In the genomic region with DNA sequence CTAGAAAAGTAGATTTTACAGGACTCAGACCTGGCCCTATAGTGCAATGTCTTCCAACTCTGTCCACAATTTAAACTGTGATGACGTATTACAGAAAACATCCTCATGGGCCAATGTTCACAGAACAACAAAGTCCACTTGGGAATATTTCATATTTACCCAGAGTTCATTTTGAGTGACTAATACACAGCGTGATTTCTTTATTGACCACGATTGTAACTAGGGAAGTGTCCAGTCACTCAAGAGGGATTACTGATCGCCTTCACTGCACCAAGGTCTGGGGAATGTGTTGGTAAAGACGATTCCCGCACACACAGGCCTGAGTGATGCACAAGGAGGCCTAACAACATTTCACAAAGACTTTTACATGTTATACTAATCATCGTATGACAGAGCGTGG, we compare ENCODE assay signal across 25 mouse cellular contexts.
"Had no signal": no experiment of that assay in that cellular context is flagged by ENCODE, and none has a peak within 500 bp of the region (broad histone marks: within the 10 kb centered on the region; RNA-seq: fewer than 3 reads in every experiment).

No protein-coding gene starts in this region.

- H3K27ac ChIP-seq: heart, embryonic 13.5 days; heart, embryonic 15.5 days; hindbrain, embryonic 13.5 days; hindbrain, embryonic 15.5 days; hindbrain, postnatal 0 days; kidney, embryonic 15.5 days; kidney, postnatal 0 days; left cerebral cortex, adult 2 months; limb, embryonic 10.5 days; limb, embryonic 12.5 days; liver, embryonic 13.5 days had no signal

- DNase-seq: gastrocnemius, postnatal 14 days; gastrocnemius, postnatal 36 days; heart, adult 18-20 months; heart, postnatal 14 days; heart, postnatal 36 days; kidney, adult 11 months; kidney, adult 2 months; kidney, adult 9 months; kidney, postnatal 14 days; kidney, postnatal 36 days; layer of hippocampus, adult 9-11 months; liver; liver, embryonic 13.5 days had no signal

- H3K4me3 ChIP-seq: heart, embryonic 13.5 days; heart, embryonic 15.5 days; hindbrain, embryonic 13.5 days; hindbrain, embryonic 15.5 days; kidney, embryonic 15.5 days; left cerebral cortex, adult 2 months; limb, embryonic 10.5 days; limb, embryonic 12.5 days; liver, embryonic 13.5 days had no signal

- H3K9me3 ChIP-seq: heart, embryonic 13.5 days; heart, embryonic 15.5 days; hindbrain, embryonic 13.5 days; hindbrain, embryonic 15.5 days; kidney, embryonic 15.5 days; limb, embryonic 10.5 days; limb, embryonic 12.5 days had no signal

- ATAC-seq: hindbrain, postnatal 0 days; intestine, embryonic 16.5 days had no signal

- H3K4me1 ChIP-seq: heart, embryonic 15.5 days; limb, embryonic 10.5 days; liver, embryonic 13.5 days had no signal

- H3K36me3 ChIP-seq: heart, embryonic 15.5 days; hindbrain, embryonic 13.5 days; hindbrain, embryonic 15.5 days; limb, embryonic 10.5 days; liver, embryonic 13.5 days had no signal

- H3K9ac ChIP-seq: heart, embryonic 13.5 days; heart, embryonic 15.5 days; hindbrain, embryonic 13.5 days; hindbrain, embryonic 15.5 days; kidney, embryonic 15.5 days; limb, embryonic 12.5 days; liver, embryonic 13.5 days had no signal

- H3K4me2 ChIP-seq: heart, embryonic 11.5 days; heart, embryonic 13.5 days; heart, embryonic 15.5 days; hindbrain, embryonic 13.5 days; hindbrain, embryonic 15.5 days; kidney, embryonic 15.5 days; limb, embryonic 12.5 days; liver, embryonic 13.5 days had no signal

- H3K27me3 ChIP-seq: heart, embryonic 13.5 days; heart, embryonic 15.5 days; hindbrain, embryonic 13.5 days; hindbrain, embryonic 15.5 days; kidney, embryonic 15.5 days; limb, embryonic 12.5 days; liver, embryonic 13.5 days had no signal
